Mouse (Mus musculus): ENCODE data around the gene Akap6. TPM values are rescaled to one million over a fixed set of nuclear protein-coding genes. Genes with fewer than 3 reads are reported as not detected.

The Akap6 gene
- polyA plus RNA-seq, 1 experiment from 2014 or later: 0.02 TPM

DNA sequence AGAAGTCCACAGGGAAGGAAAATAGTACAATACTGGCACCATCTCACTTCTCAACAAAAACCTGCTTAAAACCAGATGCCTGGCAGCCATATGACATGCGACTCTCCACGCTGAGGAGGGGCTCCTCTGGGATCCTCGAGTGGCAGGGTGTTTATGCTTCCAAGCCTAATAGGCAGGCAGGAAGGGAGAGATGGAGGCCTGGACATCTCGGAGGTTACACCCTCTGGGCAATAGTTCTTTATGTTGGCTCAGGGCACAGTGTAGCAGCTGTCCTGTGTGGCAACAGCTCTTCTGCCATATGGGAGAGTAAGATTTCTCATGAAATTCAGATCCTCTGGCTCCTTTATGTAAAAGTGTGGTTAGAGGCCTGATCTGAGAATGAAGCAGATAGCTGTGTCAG is 24.2 kb upstream of the Akap6 start:
- Histone ChIP-seq H3K27me3 (ENCODE audit: insufficient read depth, low read length) (no peaks in the 10 kb centered on the region), H3K9ac (replicated peaks) (no peak overlapping the region), H3K4me1 (ENCODE audit: insufficient read depth) (no peaks in the 10 kb centered on the region), H3K36me3 (replicated peaks; ENCODE audit: insufficient read depth, low read length) (no peaks in the 10 kb centered on the region), H3K9me3 (ENCODE audit: low read length) (no peaks in the 10 kb centered on the region), H3K27ac (ENCODE audit: low read depth) (no peak overlapping the region), H3K4me2 (ENCODE audit: low read depth, low read length) (no peak overlapping the region), H3K4me3 (ENCODE audit: low read depth, low read length) (no peak overlapping the region)
- DNase-seq (no peak), ATAC-seq (no peak)
- TF ChIP-seq CTCF (IDR thresholded peaks at IDR 0.05; ENCODE audit: low read depth): no peak
- TF ChIP-seq EP300 (IDR thresholded peaks at IDR 0.05; ENCODE audit: low read depth): no peak
- 65% methylated on average over 4 of the region's 4 CpGs for WGBS (ENCODE audit: insufficient replicate concordance)

GRCm38 (mm10) chr12:52687355-52687754 is 11.8 kb upstream of the Akap6 start:
- ATAC-seq: no peak
- DNase-seq: no peak
- no peak overlapping the region for H3K9ac ChIP-seq (replicated peaks)

GRCm38 (mm10) chr12:52688712-52689111 is 10.5 kb upstream of the Akap6 start:
- no peaks in the 10 kb centered on the region for H3K27me3 ChIP-seq (ENCODE audit: insufficient read depth, low read length)
- H3K9ac ChIP-seq (replicated peaks): no peak overlapping the region
- ATAC-seq (no peak), DNase-seq (no peak)
- H3K27ac ChIP-seq (ENCODE audit: low read depth): no peak overlapping the region
- H3K4me2 ChIP-seq (ENCODE audit: low read depth, low read length): no peak overlapping the region
- H3K4me1 ChIP-seq (ENCODE audit: insufficient read depth): no peaks in the 10 kb centered on the region
- no peaks in the 10 kb centered on the region for H3K36me3 ChIP-seq (replicated peaks; ENCODE audit: insufficient read depth, low read length)
- H3K4me3 ChIP-seq (ENCODE audit: low read depth, low read length): no peak overlapping the region
- TF ChIP-seq CTCF (IDR thresholded peaks at IDR 0.05; ENCODE audit: low read depth) (no peak), EP300 (IDR thresholded peaks at IDR 0.05; ENCODE audit: low read depth) (no peak)
- H3K9me3 ChIP-seq (ENCODE audit: low read length): no peaks in the 10 kb centered on the region
- WGBS (ENCODE audit: insufficient replicate concordance): 85% methylated on average over 2 of the region's 2 CpGs

More at GRCm38 (mm10) chr12:52687355-52687754, 11.8 kb upstream of the Akap6 start:
- H3K36me3 ChIP-seq (replicated peaks; ENCODE audit: insufficient read depth, low read length): no peaks in the 10 kb centered on the region
- H3K4me3 ChIP-seq (ENCODE audit: low read depth, low read length): no peak overlapping the region
- H3K27ac ChIP-seq (ENCODE audit: low read depth): no peak overlapping the region
- H3K4me1 ChIP-seq (ENCODE audit: insufficient read depth): no peaks in the 10 kb centered on the region
- H3K9me3 ChIP-seq (ENCODE audit: low read length): no peaks in the 10 kb centered on the region
- H3K27me3 ChIP-seq (ENCODE audit: insufficient read depth, low read length): no peaks in the 10 kb centered on the region
- no peak for TF ChIP-seq EP300 (IDR thresholded peaks at IDR 0.05; ENCODE audit: low read depth)
- no peak for TF ChIP-seq CTCF (IDR thresholded peaks at IDR 0.05; ENCODE audit: low read depth)
- whole genome bisulfite sequencing (ENCODE audit: insufficient replicate concordance): 39% methylated on average over 9 of the region's 9 CpGs
- no peak overlapping the region for H3K4me2 ChIP-seq (ENCODE audit: low read depth, low read length)

GRCm38 (mm10) chr12:52691552-52691951 is 7.6 kb upstream of the Akap6 start:
- TF ChIP-seq EP300 (IDR thresholded peaks at IDR 0.05; ENCODE audit: low read depth) (no peak), CTCF (IDR thresholded peaks at IDR 0.05; ENCODE audit: low read depth) (no peak)
- H3K27ac ChIP-seq (ENCODE audit: low read depth): no peak overlapping the region
- WGBS (ENCODE audit: insufficient replicate concordance): 65% methylated on average over 1 of the region's 1 CpGs
- H3K4me2 ChIP-seq (ENCODE audit: low read depth, low read length): no peak overlapping the region
- H3K36me3 ChIP-seq (replicated peaks; ENCODE audit: insufficient read depth, low read length): no peaks in the 10 kb centered on the region
- no peak for DNase-seq
- H3K9me3 ChIP-seq (ENCODE audit: low read length): no peaks in the 10 kb centered on the region
- H3K9ac ChIP-seq (replicated peaks): no peak overlapping the region
- H3K4me1 ChIP-seq (ENCODE audit: insufficient read depth): no peaks in the 10 kb centered on the region
- no peak for ATAC-seq
- no peaks in the 10 kb centered on the region for H3K27me3 ChIP-seq (ENCODE audit: insufficient read depth, low read length)
- no peak overlapping the region for H3K4me3 ChIP-seq (ENCODE audit: low read depth, low read length)

DNA sequence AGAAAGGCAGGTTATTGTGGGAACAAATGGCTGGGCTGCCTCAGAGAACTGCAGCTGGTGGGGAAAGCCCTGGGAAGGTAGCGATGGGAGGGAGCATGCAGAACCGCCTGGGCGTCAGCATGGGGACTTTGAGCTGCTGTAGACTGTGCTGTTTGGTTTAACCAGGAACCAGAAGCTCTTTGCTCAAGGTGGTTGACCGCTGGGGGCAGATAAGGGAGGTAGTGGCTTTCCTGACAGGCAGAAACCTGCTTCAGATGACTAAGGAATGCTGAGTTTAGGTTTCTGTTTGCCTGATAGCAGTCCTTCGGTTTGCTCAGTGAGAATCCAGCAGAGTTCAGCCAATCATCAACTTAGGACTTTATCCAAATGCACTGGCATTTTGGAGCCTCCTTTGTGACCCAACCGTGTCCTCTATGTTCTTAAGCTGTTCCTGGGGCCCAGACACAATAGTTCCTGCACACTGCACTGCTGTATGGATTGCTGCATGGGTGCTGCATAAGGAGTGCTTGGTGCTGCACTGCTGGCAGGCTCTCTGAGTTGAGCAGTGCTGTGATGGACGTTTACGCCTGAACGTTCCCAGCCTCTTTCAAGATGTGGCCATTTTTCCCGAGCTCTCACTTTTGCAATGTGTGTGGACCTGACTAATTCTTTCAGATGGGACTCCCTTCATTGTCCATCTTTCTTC is 6.8 kb upstream of the Akap6 start:
- WGBS (ENCODE audit: insufficient replicate concordance): 23% methylated on average over 10 of the region's 10 CpGs
- no peaks in the 10 kb centered on the region for H3K36me3 ChIP-seq (replicated peaks; ENCODE audit: insufficient read depth, low read length)
- TF ChIP-seq CTCF (IDR thresholded peaks at IDR 0.05; ENCODE audit: low read depth) (no peak), EP300 (IDR thresholded peaks at IDR 0.05; ENCODE audit: low read depth) (peak; percentile 65; the same call in 1 of the 2 replicates)
- no peaks in the 10 kb centered on the region for H3K9me3 ChIP-seq (ENCODE audit: low read length)
- H3K27me3 ChIP-seq (ENCODE audit: insufficient read depth, low read length): no peaks in the 10 kb centered on the region
- ATAC-seq: peak; percentile 87
- no peak overlapping the region for H3K9ac ChIP-seq (replicated peaks)
- no peak overlapping the region for H3K4me3 ChIP-seq (ENCODE audit: low read depth, low read length)
- no peaks in the 10 kb centered on the region for H3K4me1 ChIP-seq (ENCODE audit: insufficient read depth)
- peak; percentile 27 for DNase-seq
- H3K27ac ChIP-seq (ENCODE audit: low read depth): no peak overlapping the region
- H3K4me2 ChIP-seq (ENCODE audit: low read depth, low read length): no peak overlapping the region

- H3K27me3 ChIP-seq (ENCODE audit: insufficient read depth, low read length): no peaks in the 10 kb centered on the region
- TF ChIP-seq EP300 (IDR thresholded peaks at IDR 0.05; ENCODE audit: low read depth) (no peak), CTCF (IDR thresholded peaks at IDR 0.05; ENCODE audit: low read depth) (no peak)
- H3K4me3 ChIP-seq (ENCODE audit: low read depth, low read length): no peak overlapping the region
- H3K4me1 ChIP-seq (ENCODE audit: insufficient read depth): no peaks in the 10 kb centered on the region
- no peaks in the 10 kb centered on the region for H3K36me3 ChIP-seq (replicated peaks; ENCODE audit: insufficient read depth, low read length)
- no peak overlapping the region for H3K4me2 ChIP-seq (ENCODE audit: low read depth, low read length)
- H3K27ac ChIP-seq (ENCODE audit: low read depth): no peak overlapping the region
- DNase-seq: no peak
- WGBS (ENCODE audit: insufficient replicate concordance): 29% methylated on average over 3 of the region's 3 CpGs
- ATAC-seq: no peak
- no peak overlapping the region for H3K9ac ChIP-seq (replicated peaks)
- no peaks in the 10 kb centered on the region for H3K9me3 ChIP-seq (ENCODE audit: low read length)
Measured at GRCm38 (mm10) chr12:52697407-52698109, 1.6 kb upstream of the Akap6 start.
